Mouse (Mus musculus) retina, adult 2 months (tissue): ENCODE data around the gene Manea.
"Not testable (repeated sequence)": the region's sequence is repeated elsewhere in the genome, so short reads cannot be mapped to it uniquely, and the experiment has no call there.

Experiments
- DNase-seq: peaks from one replicate; pipeline ENCODE4 v3.0.0-alpha.2; 2012; ENCODE audit warnings: low read depth, low spot score

Manea gene

GRCm38 (mm10) chr4:26346443-26347106 lies at the start of gene Manea:
TSS of gene Manea (minus strand) at chr4:26346891.
- peak; percentile 62 for DNase-seq

GRCm38 (mm10) chr4:26354616-26355015 lies 7.9 kb upstream of the Manea start:
- DNase-seq = no peak

- DNase-seq = no peak
Measured at GRCm38 (mm10) chr4:26353643-26354231, 7.0 kb upstream of the Manea start.

GRCm38 (mm10) chr4:26347239-26347638 lies 548 bp upstream of the Manea start:
- no peak for DNase-seq

GRCm38 (mm10) chr4:26345741-26346442 lies 799 bp downstream of the Manea start:
- no peak for DNase-seq

GRCm38 (mm10) chr4:26345080-26345479 lies 1.6 kb downstream of the Manea start:
- DNase-seq = no peak

- DNase-seq = no peak
Measured at GRCm38 (mm10) chr4:26342346-26342745, 4.3 kb downstream of the Manea start.

GRCm38 (mm10) chr4:26338604-26339003 lies 8.1 kb downstream of the Manea start:
- no peak for DNase-seq

GRCm38 (mm10) chr4:26336563-26336962 lies 10.1 kb downstream of the Manea start:
- DNase-seq = no peak

- DNase-seq = not testable (repeated sequence)
Measured at GRCm38 (mm10) chr4:26304731-26305130, 42.0 kb downstream of the Manea start.

GRCm38 (mm10) chr4:26277112-26277716 lies 69.5 kb downstream of the Manea start:
- no peak for DNase-seq

GRCm38 (mm10) chr4:26276264-26276663 lies 70.4 kb downstream of the Manea start:
- DNase-seq = no peak

- DNase-seq = no peak
Measured at GRCm38 (mm10) chr4:26275769-26276168, 70.9 kb downstream of the Manea start.
